Comparison of ENCODE assay signal across 18 mouse cellular contexts in genomic region chr9:112226511-112226910, GRCm38 (mm10). TPM values are rescaled to one million over a fixed set of nuclear protein-coding genes. Genes with fewer than 3 reads are reported as not detected.
DNase-seq lines count a peak whose midpoint lies in the region; ATAC-seq and TF ChIP-seq lines count a peak whose summit lies in the region.
"Had no signal": no experiment of that assay in that cellular context is flagged by ENCODE, and none has a peak within 500 bp of the region (broad histone marks: within the 10 kb centered on the region; RNA-seq: fewer than 3 reads in every experiment).

No protein-coding gene starts in this region.

- H3K4me1 ChIP-seq in forebrain, embryonic 15.5 days, result no peaks in the 10 kb centered on the region
- no peaks in the 10 kb centered on the region for H3K4me1 ChIP-seq in forebrain, embryonic 10.5 days
- peaks cover 32% of the 10 kb centered on the region for H3K4me1 ChIP-seq in thymus, adult 2 months (replicated peaks; ENCODE audit: control insufficient read depth, insufficient read depth, low read length)
- peaks cover 2% of the 10 kb centered on the region; the same call in 1 of the 2 replicates for H3K4me1 ChIP-seq in neural tube, embryonic 15.5 days
- H3K4me1 ChIP-seq: embryonic facial prominence, embryonic 15.5 days; liver, embryonic 15.5 days; stomach, embryonic 15.5 days had no signal

- no peaks in the 10 kb centered on the region for H3K36me3 ChIP-seq in forebrain, embryonic 15.5 days
- H3K36me3 ChIP-seq in forebrain, embryonic 10.5 days (replicated peaks), result no peaks in the 10 kb centered on the region
- H3K36me3 ChIP-seq in thymus, adult 2 months (ENCODE audit: control insufficient read depth, insufficient read depth, low read length), result peaks cover 3% of the 10 kb centered on the region; the same call in 1 of the 2 replicates
- no peaks in the 10 kb centered on the region; the same call in 1 of the 2 replicates for H3K36me3 ChIP-seq in neural tube, embryonic 15.5 days
- H3K36me3 ChIP-seq: embryonic facial prominence, embryonic 15.5 days; heart, embryonic 12.5 days; liver, embryonic 15.5 days; stomach, embryonic 15.5 days had no signal

- ATAC-seq in forebrain, embryonic 15.5 days (replicated peaks), result no peak
- peak; percentile 45 for ATAC-seq in megakaryocyte progenitor cell, adult 5-6 weeks (replicated peaks; ENCODE audit: poor library complexity)
- no peak for ATAC-seq in neural tube, embryonic 15.5 days (ENCODE audit: low FRiP score)

- no peak for DNase-seq in forebrain, embryonic 10.5 days (ENCODE audit: extremely low spot score, low spot score)
- peak; percentile 46 for DNase-seq in thymus, adult 2 months
- no peak for DNase-seq in thymus, adult 18-20 months
- no peak for DNase-seq in adrenal gland, postnatal 10 days
- no peak for DNase-seq in cerebellum, postnatal 25 days
- DNase-seq: cerebellum, adult 11 months; gastrocnemius, postnatal 36 days; heart, postnatal 4 days; kidney, adult 9 months; kidney, postnatal 36 days had no signal

- no peak overlapping the region for H3K4me3 ChIP-seq in forebrain, embryonic 15.5 days
- H3K4me3 ChIP-seq in forebrain, embryonic 10.5 days, result no peak overlapping the region
- H3K4me3 ChIP-seq in thymus, adult 2 months (ENCODE audit: control insufficient read depth, insufficient read depth, low read length), result no peak overlapping the region
- no peak overlapping the region for H3K4me3 ChIP-seq in neural tube, embryonic 15.5 days (replicated peaks)
- H3K4me3 ChIP-seq: embryonic facial prominence, embryonic 15.5 days; heart, embryonic 12.5 days; liver, embryonic 15.5 days; stomach, embryonic 15.5 days had no signal

- H3K27me3 ChIP-seq in forebrain, embryonic 15.5 days, result no peaks in the 10 kb centered on the region
- H3K27me3 ChIP-seq in forebrain, embryonic 10.5 days (ENCODE audit: poor library complexity, severe bottlenecking), result peaks cover 5% of the 10 kb centered on the region
- no peaks in the 10 kb centered on the region for H3K27me3 ChIP-seq in thymus, adult 2 months (ENCODE audit: control insufficient read depth, insufficient read depth, low read length)
- H3K27me3 ChIP-seq in neural tube, embryonic 15.5 days (replicated peaks), result no peaks in the 10 kb centered on the region
- H3K27me3 ChIP-seq: liver, embryonic 15.5 days; stomach, embryonic 15.5 days had no signal

- WGBS in forebrain, embryonic 15.5 days, result 59% methylated on average over 1 of the region's 1 CpGs
- 71% methylated on average over 1 of the region's 1 CpGs for WGBS in forebrain, embryonic 10.5 days
- 0% methylated on average over 1 of the region's 1 CpGs for WGBS in thymus, adult 2 months
- WGBS in neural tube, embryonic 15.5 days, result 56% methylated on average over 1 of the region's 1 CpGs

- no peaks in the 10 kb centered on the region for H3K9me3 ChIP-seq in forebrain, embryonic 15.5 days
- no peaks in the 10 kb centered on the region for H3K9me3 ChIP-seq in forebrain, embryonic 10.5 days
- H3K9me3 ChIP-seq in neural tube, embryonic 15.5 days (replicated peaks), result no peaks in the 10 kb centered on the region
- H3K9me3 ChIP-seq: embryonic facial prominence, embryonic 15.5 days; heart, embryonic 12.5 days; liver, embryonic 15.5 days; stomach, embryonic 15.5 days had no signal

- no peak for TF ChIP-seq POLR2A in thymus, adult 2 months (IDR thresholded peaks at IDR 0.05; ENCODE audit: control insufficient read depth, extremely low read depth, insufficient read depth, low read length, poor library complexity)

- H3K4me2 ChIP-seq in forebrain, embryonic 15.5 days (replicated peaks), result peak overlapping the region; percentile 10; the same call in 1 of the 2 replicates
- H3K4me2 ChIP-seq in neural tube, embryonic 15.5 days, result no peak overlapping the region
- H3K4me2 ChIP-seq: embryonic facial prominence, embryonic 15.5 days; heart, embryonic 12.5 days; liver, embryonic 15.5 days; midbrain, embryonic 11.5 days; stomach, embryonic 15.5 days had no signal

- H3K9ac ChIP-seq in forebrain, embryonic 15.5 days (replicated peaks), result no peak overlapping the region
- no peak overlapping the region for H3K9ac ChIP-seq in neural tube, embryonic 15.5 days (replicated peaks)
- H3K9ac ChIP-seq: embryonic facial prominence, embryonic 15.5 days; heart, embryonic 12.5 days; liver, embryonic 15.5 days; stomach, embryonic 15.5 days had no signal

- no peak overlapping the region for H3K27ac ChIP-seq in forebrain, embryonic 15.5 days (replicated peaks)
- no peak overlapping the region for H3K27ac ChIP-seq in forebrain, embryonic 10.5 days
- peak overlapping the region; percentile 94 for H3K27ac ChIP-seq in thymus, adult 2 months (ENCODE audit: control insufficient read depth, insufficient read depth, low read length)
- H3K27ac ChIP-seq in neural tube, embryonic 15.5 days (replicated peaks), result no peak overlapping the region
- H3K27ac ChIP-seq: embryonic facial prominence, embryonic 15.5 days; liver, embryonic 15.5 days; stomach, embryonic 15.5 days had no signal

- no peak for TF ChIP-seq CTCF in thymus, adult 2 months (IDR thresholded peaks at IDR 0.05; ENCODE audit: borderline replicate concordance, control insufficient read depth, extremely low read depth, insufficient read depth, low read length, poor library complexity)

RNA-seq across cellular contexts. Expression of gene Arpp21, which starts 9.2 kb away (rescaled TPM):
- 71.4 and 76.3 TPM in 2 replicates for polyA plus RNA-seq in forebrain, embryonic 15.5 days (2015; fragmentation: Nextera tagmentation; extraction: Ambion mirVana)
- polyA plus RNA-seq in forebrain, embryonic 10.5 days (2016; fragmentation: Nextera tagmentation; extraction: Ambion mirVana), result 0.20 and 1.4 TPM in 2 replicates
- polyA plus RNA-seq in thymus, adult 2 months (2012; rRNA removed), result 578 and 597 TPM in 2 replicates
- total RNA-seq in megakaryocyte progenitor cell, adult 5-6 weeks (2015), result 0.10 and 0.79 TPM in 2 replicates
- 0.46 and 1.4 TPM in 2 replicates for total RNA-seq in megakaryocyte progenitor cell, adult 5-6 weeks (2017)
- 1 to 10 TPM; 1.4 to 2.7 TPM for total RNA-seq in adrenal gland, postnatal 10 days (2021)
- polyA plus RNA-seq in neural tube, embryonic 15.5 days (2015; fragmentation: Nextera tagmentation; extraction: Ambion mirVana), result 50.8 and 68.1 TPM in 2 replicates

Comparison
In these comparisons a context has a peak if more than half of its experiments do, and no peak if none do; other contexts are left out.
1. RNA of gene Arpp21, which starts 9.2 kb away (polyA plus RNA-seq): 578 to 597 TPM in thymus, adult 2 months, 71.4 to 76.3 TPM in forebrain, embryonic 15.5 days and 50.8 to 68.1 TPM in neural tube, embryonic 15.5 days; 0.20 to 1.4 TPM in forebrain, embryonic 10.5 days; every median in the first group is over 10 times any median in the second.